Mouse (Mus musculus) ZHBTc4 (cell line): ENCODE data around the gene Olfr1040.

ENCODE experiments used
- DNase-seq: peaks from one replicate; pipeline ENCODE4 v3.0.0-alpha.2; 2011; ENCODE audit warnings: low read depth, low spot score

Olfr1040 gene

GRCm38 (mm10) chr2:86146632-86147031 is at the start of gene Olfr1040:
TSS of gene Olfr1040 (minus strand) at chr2:86146732.
- DNase-seq = no peak

GRCm38 (mm10) chr2:86195863-86196262 is 49.3 kb upstream of the Olfr1040 start:
- DNase-seq = no peak

GRCm38 (mm10) chr2:86185583-86185982 is 39.1 kb upstream of the Olfr1040 start, which contains the start of gene Olfr52:
TSS of gene Olfr52 (minus strand) at chr2:86185683.
- no peak for DNase-seq

GRCm38 (mm10) chr2:86179950-86180349 is 33.4 kb upstream of the Olfr1040 start:
- peak; percentile 78 for DNase-seq

GRCm38 (mm10) chr2:86177720-86178119 is 31.2 kb upstream of the Olfr1040 start, which contains the start of gene Olfr1044:
TSS of gene Olfr1044 (minus strand) at chr2:86177820.
- DNase-seq = no peak

- peak; percentile 71 for DNase-seq
These were observed 28.9 kb upstream of the Olfr1040 start for GRCm38 (mm10) chr2:86175422-86175821.

- no peak for DNase-seq
These were observed 20.9 kb upstream of the Olfr1040 start, which contains the start of gene Olfr1043 for GRCm38 (mm10) chr2:86167422-86167821. TSS of gene Olfr1043 (minus strand) at chr2:86167522.

GRCm38 (mm10) chr2:86161738-86162137 is 15.2 kb upstream of the Olfr1040 start, which contains the start of gene Olfr1042:
TSS of gene Olfr1042 (minus strand) at chr2:86161838.
- DNase-seq = no peak

GRCm38 (mm10) chr2:86135828-86136227 is 10.7 kb downstream of the Olfr1040 start, which contains the start of gene Olfr1039:
TSS of gene Olfr1039 (minus strand) at chr2:86135928.
- no peak for DNase-seq
